Mouse (Mus musculus) MEL (cell line): Measurements from ENCODE around the gene Kcp. TPM values are rescaled to one million over a fixed set of nuclear protein-coding genes. Genes with fewer than 3 reads are reported as not detected.
A peak's percentile ranks its signal among the peaks of the same experiment; 100 is the strongest.

ENCODE experiments used
- DNase-seq: peaks from one replicate; pipeline ENCODE4 v3.0.0; 2011; ENCODE audit warnings: low read depth, low spot score
- H3K27ac ChIP-seq: 2 replicates; pipeline ENCODE4 v1.5.1; 2012; ENCODE audit warnings: low read depth, mild to moderate bottlenecking, control low read depth, low read length, moderate library complexity; ENCODE audit not compliant: control insufficient read depth
- H3K27me3 ChIP-seq, 2 experiments: fragments of 150-350 bp in 1 of 2; sonication (generic) in 1 of 2; 2 replicates each; pipeline ENCODE4 v1.6.1; 2012; ENCODE audit warnings: low read length in 2 of 2, mild to moderate bottlenecking in 2 of 2, improper control_type of control experiment in 1 of 2, moderate library complexity in 1 of 2; ENCODE audit not compliant: insufficient read depth in 2 of 2, control insufficient read depth in 1 of 2
- H3K36me3 ChIP-seq, 2 experiments: 2 replicates each; pipeline ENCODE4 v1.6.1; 2012 to 2014; ENCODE audit warnings: low read length in 2 of 2, improper control_type of control experiment in 1 of 2, inconsistent platforms in 1 of 2, mild to moderate bottlenecking in 1 of 2; ENCODE audit not compliant: insufficient read depth in 2 of 2, control insufficient read depth in 1 of 2
- H3K4me1 ChIP-seq, 2 experiments: fragments of 150-350 bp in 1 of 2; sonication (generic) in 1 of 2; 2 replicates each; pipeline ENCODE4 v1.6.1; 2012; ENCODE audit warnings: low read length in 2 of 2, improper control_type of control experiment in 1 of 2, mild to moderate bottlenecking in 1 of 2; ENCODE audit not compliant: insufficient read depth in 2 of 2, control insufficient read depth in 1 of 2
- H3K4me3 ChIP-seq, 2 experiments: fragments of 150-350 bp in 1 of 2; sonication (generic) in 1 of 2; 2 replicates each; pipeline ENCODE4 v1.5.1; 2012; ENCODE audit warnings: low read depth in 2 of 2, low read length in 2 of 2, mild to moderate bottlenecking in 2 of 2, moderate library complexity in 2 of 2, control low read depth in 1 of 2, improper control_type of control experiment in 1 of 2; ENCODE audit not compliant: control insufficient read depth in 1 of 2, insufficient read depth in 1 of 2
- H3K79me2 ChIP-seq: 2 replicates; pipeline ENCODE4 v1.6.1; 2012; ENCODE audit warnings: mild to moderate bottlenecking, low read length, moderate library complexity; ENCODE audit not compliant: control insufficient read depth, poor library complexity, insufficient read depth
- H3K9ac ChIP-seq: 2 replicates; pipeline ENCODE4 v1.6.1; 2012; ENCODE audit warnings: low read depth, mild to moderate bottlenecking, control low read depth, low read length, moderate library complexity; ENCODE audit not compliant: control insufficient read depth, poor library complexity, severe bottlenecking
- H3K9me3 ChIP-seq: fragments of 150-350 bp; sonication (generic); replicated peaks from 2 replicates; pipeline ENCODE4 v1.6.1; 2012; ENCODE audit warnings: mild to moderate bottlenecking, low read length, improper control_type of control experiment, moderate library complexity; ENCODE audit not compliant: insufficient read depth
- BHLHE40 ChIP-seq: IDR thresholded peaks from 2 replicates; pipeline ENCODE4 v1.6.1; 2012; ENCODE audit warnings: low read depth, mild to moderate bottlenecking, inconsistent platforms, low read length, improper control_type of control experiment, borderline replicate concordance
- CHD1 ChIP-seq: IDR thresholded peaks from 2 replicates; pipeline ENCODE4 v1.6.1; 2012; ENCODE audit warnings: low read depth, mild to moderate bottlenecking, inconsistent platforms, low read length, improper control_type of control experiment
- CHD2 ChIP-seq: IDR thresholded peaks from 2 replicates; pipeline ENCODE4 v1.6.1; 2011; ENCODE audit warnings: low read length, improper control_type of control experiment
- CTCF ChIP-seq, 3 experiments: IDR thresholded peaks in 2 of 3; conservative IDR thresholded peaks in 1 of 3; 2 replicates each; pipeline ENCODE4 v1.5.1; 2011 to 2012; ENCODE audit warnings: low read length in 3 of 3, low read depth in 2 of 3, mild to moderate bottlenecking in 2 of 3, improper control_type of control experiment in 1 of 3, inconsistent platforms in 1 of 3, mixed read lengths in 1 of 3, moderate library complexity in 1 of 3; ENCODE audit not compliant: control insufficient read depth in 1 of 3, insufficient read depth in 1 of 3, poor library complexity in 1 of 3, severe bottlenecking in 1 of 3
- ELF1 ChIP-seq: IDR thresholded peaks from 2 replicates; pipeline ENCODE4 v1.6.1; 2014; ENCODE audit warnings: low read depth, mild to moderate bottlenecking, inconsistent platforms, low read length, improper control_type of control experiment, moderate library complexity
- EP300 ChIP-seq, 2 experiments: IDR thresholded peaks; 2 replicates each; pipeline ENCODE4 v1.6.1; 2011; ENCODE audit warnings: improper control_type of control experiment in 2 of 2, low read length in 2 of 2, low read depth in 1 of 2, mild to moderate bottlenecking in 1 of 2
- GABPA ChIP-seq: IDR thresholded peaks from 2 replicates; pipeline ENCODE4 v1.6.1; 2012; ENCODE audit warnings: low read depth, mild to moderate bottlenecking, inconsistent platforms, low read length, improper control_type of control experiment, moderate library complexity
- KAT2A ChIP-seq: conservative IDR thresholded peaks from 2 replicates; pipeline ENCODE4 v1.6.1; 2012; ENCODE audit warnings: low read depth, low read length, improper control_type of control experiment, inconsistent platforms
- MAZ ChIP-seq: IDR thresholded peaks from 2 replicates; pipeline ENCODE4 v1.6.1; 2012; ENCODE audit warnings: low read depth, mild to moderate bottlenecking, inconsistent platforms, low read length, improper control_type of control experiment
- MYB ChIP-seq: IDR thresholded peaks from 2 replicates; pipeline ENCODE4 v1.6.1; 2011; ENCODE audit warnings: mild to moderate bottlenecking, low read depth, low read length, improper control_type of control experiment
- NELFE ChIP-seq: IDR thresholded peaks from 2 replicates; pipeline ENCODE4 v1.6.1; 2011; ENCODE audit warnings: low read depth, low read length, improper control_type of control experiment
- POLR2AphosphoS2 ChIP-seq: IDR thresholded peaks from 2 replicates; pipeline ENCODE4 v1.6.1; 2011; ENCODE audit warnings: low read length, improper control_type of control experiment
- POLR2AphosphoS5 ChIP-seq: IDR thresholded peaks from 2 replicates; pipeline ENCODE4 v1.6.1; 2012; ENCODE audit warnings: low read depth, borderline replicate concordance, mild to moderate bottlenecking, inconsistent platforms, low read length, moderate library complexity, mixed read lengths
- SMC3 ChIP-seq: IDR thresholded peaks from 2 replicates; pipeline ENCODE4 v1.6.1; 2011; ENCODE audit warnings: low read depth, low read length, improper control_type of control experiment
- TAL1 ChIP-seq: IDR thresholded peaks from 2 replicates; pipeline ENCODE4 v1.6.1; 2012; ENCODE audit warnings: mild to moderate bottlenecking, inconsistent platforms, low read length, moderate library complexity, mixed read lengths
- TBP ChIP-seq: IDR thresholded peaks from 2 replicates; pipeline ENCODE4 v1.8.0; 2011; ENCODE audit warnings: low read depth, low read length, improper control_type of control experiment
- USF1 ChIP-seq: IDR thresholded peaks from 2 replicates; pipeline ENCODE4 v1.6.1; 2014; ENCODE audit warnings: low read depth, mild to moderate bottlenecking, inconsistent platforms, low read length, improper control_type of control experiment, moderate library complexity
- ZKSCAN1 ChIP-seq: IDR thresholded peaks from 2 replicates; pipeline ENCODE4 v1.6.1; 2012; ENCODE audit warnings: low read depth, mild to moderate bottlenecking, inconsistent platforms, low read length, improper control_type of control experiment, moderate library complexity
- polyA plus RNA-seq, 2 experiments: library from polyadenylated mRNA; stranded (reverse) in 1 of 2; unstranded in 1 of 2; fragments of >175 nt in 1 of 2; fragments of >200 nt in 1 of 2; gene quantifications; 2 replicates each; pipeline versions ENCODE4 v1.2.1 to v1.2.4; 2012; ENCODE audit warnings: low replicate concordance in 2 of 2, low read depth in 1 of 2; ENCODE audit not compliant: insufficient read length in 2 of 2, insufficient read depth in 1 of 2, missing spikeins in 1 of 2
- total RNA-seq: library from RNA; depleted of rRNA; stranded (reverse); fragments of 300-350 nt; gene quantifications from 2 replicates; pipeline ENCODE4 v1.2.3, GENCODE M21; 2012

Gene Kcp
- total and polyA plus RNA-seq, 3 experiments: 1.3 to 6.9 TPM; not detected in 1

DNA sequence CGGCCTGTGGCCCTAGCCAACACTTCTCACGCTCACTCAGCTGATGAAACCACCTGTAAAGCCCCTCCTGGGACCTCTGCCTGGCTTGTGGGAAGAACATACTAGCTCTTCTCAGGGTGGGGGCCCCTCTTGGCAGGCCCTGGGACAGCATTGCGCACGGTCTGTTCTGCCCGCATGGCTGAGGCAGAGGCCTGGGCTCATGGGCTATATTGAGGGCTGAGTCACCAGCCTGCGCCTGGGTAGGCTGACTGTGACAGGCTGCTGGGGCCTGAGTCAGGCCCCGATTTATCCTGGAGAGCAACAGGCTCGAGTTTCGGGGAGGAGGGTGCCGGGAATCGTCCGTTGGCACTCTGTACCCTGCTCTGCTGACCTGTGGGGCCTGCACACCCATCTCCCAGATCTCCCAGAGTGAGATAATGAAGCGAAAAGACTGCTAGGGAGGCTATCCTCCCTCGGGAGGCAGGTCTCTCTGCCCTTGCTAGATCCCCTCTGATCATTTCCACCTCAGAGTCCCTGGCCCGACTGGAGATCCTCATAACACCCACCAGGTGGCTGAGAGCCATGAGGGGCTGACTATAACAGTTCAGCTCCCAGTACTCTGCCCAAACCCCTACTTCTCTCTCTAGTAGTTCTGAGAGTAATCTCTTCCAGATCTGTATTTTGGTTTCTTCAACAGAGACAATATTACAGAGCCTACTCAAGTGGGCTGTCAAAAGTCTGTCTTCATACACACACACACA lies 76.9 kb downstream of the Kcp start:
- no peak for TF ChIP-seq POLR2AphosphoS2
- no peak for TF ChIP-seq USF1
- TF ChIP-seq EP300 (IDR thresholded peaks at IDR 0.05; ENCODE audit: low read depth in 1 of 2, low read length in 2 of 2): no peak
- TF ChIP-seq SMC3: no peak
- no peak for TF ChIP-seq CHD2
- no peak for TF ChIP-seq GABPA
- no peak for TF ChIP-seq POLR2AphosphoS5
- no peak for TF ChIP-seq BHLHE40
- TF ChIP-seq CTCF (IDR thresholded peaks at IDR 0.05 in 2 of 3, conservative IDR thresholded peaks at IDR 0.05 in 1 of 3; ENCODE audit: control insufficient read depth in 1 of 3, insufficient read depth in 1 of 3, low read depth in 2 of 3, low read length in 3 of 3, poor library complexity in 1 of 3, severe bottlenecking in 1 of 3): no peak
- no peak for TF ChIP-seq KAT2A
- TF ChIP-seq MYB: no peak
- TF ChIP-seq NELFE: no peak
- no peak for TF ChIP-seq ZKSCAN1
- TF ChIP-seq MAZ: no peak
- no peak for TF ChIP-seq CHD1
- TF ChIP-seq TAL1: no peak
- Histone ChIP-seq H3K27ac (no peak overlapping the region), H3K4me1 (peaks cover 0 to 24% of the 10 kb centered on the region in 2 experiments; a peak in 3 of 4 replicates), H3K4me3 (no peak overlapping the region), H3K9me3 (no peaks in the 10 kb centered on the region), H3K79me2 (no peaks in the 10 kb centered on the region), H3K36me3 (peaks cover 0 to 3% of the 10 kb centered on the region in 2 experiments; a peak in 1 of 4 replicates), H3K27me3 (no peaks in the 10 kb centered on the region), H3K9ac (peak overlapping the region; percentile 10; the same call in 1 of the 2 replicates)
- DNase-seq: no peak

DNA sequence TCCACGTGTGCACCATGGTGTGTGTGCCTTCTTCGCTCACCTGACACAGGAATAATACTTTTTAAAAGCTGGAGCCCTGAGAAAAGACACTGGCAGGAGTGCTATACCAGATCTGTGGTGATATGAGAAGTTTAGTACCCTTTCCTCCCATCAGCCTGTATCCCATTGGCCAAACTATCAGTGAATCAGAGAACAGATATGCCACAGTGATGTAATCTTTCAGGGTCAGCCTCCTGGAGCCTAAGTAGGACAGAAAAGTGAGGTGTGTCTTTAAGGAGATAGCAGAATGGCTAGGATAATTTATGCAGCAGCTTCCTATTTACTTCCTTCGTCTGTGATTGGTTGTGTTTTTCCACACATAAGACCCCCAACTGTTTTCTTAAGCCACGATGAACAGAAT lies 79.6 kb downstream of the Kcp start:
- DNase-seq: no peak
- Histone ChIP-seq H3K27ac (no peak overlapping the region), H3K27me3 (peaks cover 0 to 6% of the 10 kb centered on the region in 2 experiments; a peak in 1 of 4 replicates), H3K79me2 (no peaks in the 10 kb centered on the region), H3K36me3 (no peaks in the 10 kb centered on the region; a peak in 1 of 4 replicates), H3K4me1 (peaks cover 0 to 12% of the 10 kb centered on the region in 2 experiments; a peak in 1 of 4 replicates), H3K9ac (no peak overlapping the region), H3K4me3 (no peak overlapping the region), H3K9me3 (no peaks in the 10 kb centered on the region)
- TF ChIP-seq TBP (no peak), GABPA (no peak), ELF1 (no peak)
